In genomic region chr14:32903203-32903602, GRCm38 (mm10) we compare ENCODE assay signal across 15 mouse cellular contexts. TPM values are rescaled to one million over a fixed set of nuclear protein-coding genes. Genes with fewer than 3 reads are reported as not detected.
"Had no signal": no experiment of that assay in that cellular context is flagged by ENCODE, and none has a peak within 500 bp of the region (broad histone marks: within the 10 kb centered on the region; RNA-seq: fewer than 3 reads in every experiment).

No protein-coding gene starts in this region.

- H3K9me3 ChIP-seq: kidney, embryonic 15.5 days; limb, embryonic 15.5 days; lung, embryonic 15.5 days; megakaryocyte, embryonic 14.5 days; midbrain, embryonic 15.5 days; neural tube, embryonic 12.5 days had no signal

- H3K4me2 ChIP-seq: kidney, embryonic 15.5 days; limb, embryonic 15.5 days; lung, embryonic 15.5 days; midbrain, embryonic 11.5 days; midbrain, embryonic 15.5 days; neural tube, embryonic 12.5 days had no signal

- H3K4me1 ChIP-seq: kidney, embryonic 15.5 days; limb, embryonic 15.5 days; lung, embryonic 15.5 days; megakaryocyte, embryonic 14.5 days; midbrain, embryonic 15.5 days; neural tube, embryonic 12.5 days had no signal

- H3K9ac ChIP-seq: kidney, embryonic 15.5 days; limb, embryonic 15.5 days; lung, embryonic 15.5 days; midbrain, embryonic 15.5 days; neural tube, embryonic 12.5 days had no signal

- ATAC-seq: inflammation-experienced regulatory T-cells, adult 6 months; midbrain, embryonic 15.5 days had no signal

- H3K36me3 ChIP-seq: kidney, embryonic 15.5 days; limb, embryonic 15.5 days; midbrain, embryonic 15.5 days; neural tube, embryonic 12.5 days had no signal

- H3K27me3 ChIP-seq: kidney, embryonic 15.5 days; limb, embryonic 15.5 days; lung, embryonic 15.5 days; midbrain, embryonic 15.5 days; neural tube, embryonic 12.5 days had no signal

- DNase-seq: kidney, adult 2 months; kidney, postnatal 14 days; lung, postnatal 14 days; thymus, adult 2 months; thymus, postnatal 36 days had no signal

- H3K4me3 ChIP-seq: kidney, embryonic 15.5 days; left cerebral cortex, adult 2 months; limb, embryonic 15.5 days; lung, embryonic 15.5 days; megakaryocyte, embryonic 14.5 days; midbrain, embryonic 15.5 days; neural tube, embryonic 12.5 days had no signal

- H3K27ac ChIP-seq: kidney, embryonic 15.5 days; left cerebral cortex, adult 2 months; limb, embryonic 15.5 days; lung, embryonic 15.5 days; macrophage; midbrain, embryonic 15.5 days; neural tube, embryonic 12.5 days had no signal

RNA-seq across cellular contexts. Expression of gene Vstm4, which starts 46.6 kb away (rescaled TPM):
- polyA plus RNA-seq: inflammation-experienced regulatory T-cells, adult 6 months had no signal
